ENCODE assay signal across 8 mouse cellular contexts in genomic region chr17:47877715-47878377, GRCm38 (mm10). TPM values are rescaled to one million over a fixed set of nuclear protein-coding genes. Genes with fewer than 3 reads are reported as not detected.
DNase-seq lines count a peak whose midpoint lies in the region; ATAC-seq lines count a peak whose summit lies in the region.

No protein-coding gene starts in this region.

- no peaks in the 10 kb centered on the region for H3K9me3 ChIP-seq in lung, embryonic 16.5 days (ENCODE audit: control insufficient read depth, low read length)
- H3K9me3 ChIP-seq in limb, embryonic 12.5 days = no peaks in the 10 kb centered on the region

- DNase-seq in cerebellum, adult 9-10 months = peak; percentile 34
- DNase-seq in cerebellum, postnatal 4 days (ENCODE audit: low spot score in 2 of 2) = no peak
- DNase-seq in lung, adult 18-20 months = no peak
- peak; percentile 54 for DNase-seq in retina, embryonic 14.5 days (ENCODE audit: low spot score)
- DNase-seq in gastrocnemius, postnatal 25 days = no peak
- no peak for DNase-seq in adrenal gland, adult 2 months

- no peak overlapping the region for H3K4me3 ChIP-seq in lung, embryonic 16.5 days (ENCODE audit: low read length)
- H3K4me3 ChIP-seq in limb, embryonic 12.5 days (replicated peaks) = 0 out of 2 replicates have a peak overlapping the region, but pooled peaks have one; percentile 17

- H3K36me3 ChIP-seq in lung, embryonic 16.5 days (ENCODE audit: control insufficient read depth, insufficient read depth, low read length) = peaks cover 23% of the 10 kb centered on the region; the same call in 1 of the 2 replicates
- H3K36me3 ChIP-seq in limb, embryonic 12.5 days = peaks cover 86% of the 10 kb centered on the region

- H3K9ac ChIP-seq in lung, embryonic 16.5 days (ENCODE audit: low read length) = no peak overlapping the region
- H3K9ac ChIP-seq in limb, embryonic 12.5 days (replicated peaks) = peak overlapping the region; percentile 52

- H3K4me2 ChIP-seq in lung, embryonic 16.5 days (ENCODE audit: low read depth, low read length) = no peak overlapping the region
- H3K4me2 ChIP-seq in limb, embryonic 12.5 days = peak overlapping the region; percentile 46; the same call in 1 of the 2 replicates

- no peak overlapping the region for H3K27ac ChIP-seq in lung, embryonic 16.5 days (ENCODE audit: low read length)
- peak overlapping the region; percentile 42 for H3K27ac ChIP-seq in limb, embryonic 12.5 days

- H3K4me1 ChIP-seq in lung, embryonic 16.5 days (replicated peaks; ENCODE audit: control insufficient read depth, insufficient read depth, low read length) = peaks cover 31% of the 10 kb centered on the region
- peaks cover 76% of the 10 kb centered on the region for H3K4me1 ChIP-seq in limb, embryonic 12.5 days (replicated peaks)

- 47% methylated on average over 10 of the region's 10 CpGs for WGBS in lung, embryonic 16.5 days
- WGBS in limb, embryonic 12.5 days = 21% methylated on average over 10 of the region's 10 CpGs

- ATAC-seq in lung, embryonic 16.5 days (ENCODE audit: low read depth) = peak; percentile 6; the same call in 1 of the 2 replicates
- no peak for ATAC-seq in limb, embryonic 12.5 days (ENCODE audit: insufficient number of reproducible peaks, insufficient read depth, low FRiP score, low TSS enrichment, low read depth)

- H3K27me3 ChIP-seq in lung, embryonic 16.5 days (ENCODE audit: control insufficient read depth, insufficient read depth, low read depth, low read length) = no peaks in the 10 kb centered on the region
- peaks cover 15% of the 10 kb centered on the region; the same call in 1 of the 2 replicates for H3K27me3 ChIP-seq in limb, embryonic 12.5 days

RNA-seq across cellular contexts. Expression of gene Mdfi, which starts 43.4 kb away (rescaled TPM):
- 18.1 and 22.1 TPM in 2 replicates for polyA plus RNA-seq in lung, embryonic 16.5 days (2015; fragmentation: Nextera tagmentation; extraction: Ambion mirVana)
- polyA plus RNA-seq in limb, embryonic 12.5 days (2016; fragmentation: Nextera tagmentation; extraction: Ambion mirVana) = 32.1 and 44.7 TPM in 2 replicates
- 1 to 10 TPM; 1.0 to 1.1 TPM for total RNA-seq in gastrocnemius, postnatal 25 days (2021)
- total RNA-seq in adrenal gland, adult 2 months (2021) = 1 to 10 TPM; 1.2 to 2.1 TPM
- 15.8 and 24.2 TPM in 2 replicates for polyA plus RNA-seq in adrenal gland, adult 2 months (2012; rRNA removed)

RNA-seq across cellular contexts. Expression of gene Foxp4, which starts 46.6 kb away (rescaled TPM):
- 13.6 and 14.6 TPM in 2 replicates for polyA plus RNA-seq in lung, embryonic 16.5 days (2015; fragmentation: Nextera tagmentation; extraction: Ambion mirVana)
- 35.1 and 41.5 TPM in 2 replicates for polyA plus RNA-seq in limb, embryonic 12.5 days (2016; fragmentation: Nextera tagmentation; extraction: Ambion mirVana)
- 1 to 10 TPM; 6.4 to 7.6 TPM for total RNA-seq in gastrocnemius, postnatal 25 days (2021)
- total RNA-seq in adrenal gland, adult 2 months (2021) = 10 to 100 TPM; 21.8 to 25.3 TPM
- polyA plus RNA-seq in adrenal gland, adult 2 months (2012; rRNA removed) = 61.2 and 76.5 TPM in 2 replicates

Comparison
In these comparisons a context has a peak if more than half of its experiments do, and no peak if none do; other contexts are left out.
1. DNase-seq: peak in cerebellum, adult 9-10 months (single experiment) and retina, embryonic 14.5 days (single experiment); none in cerebellum, postnatal 4 days (0 of 2), lung, adult 18-20 months (0 of 2), gastrocnemius, postnatal 25 days (single experiment) and adrenal gland, adult 2 months (single experiment).